Mouse (Mus musculus): ENCODE data around the gene Porcn. TPM values are rescaled to one million over a fixed set of nuclear protein-coding genes. Genes with fewer than 3 reads are reported as not detected.

Gene Porcn
- polyA plus RNA-seq, 1 experiment from 2014 or later, result 1.3 TPM

- Histone ChIP-seq H3K36me3 (ENCODE audit: control insufficient read depth, insufficient read depth) (no peaks in the 10 kb centered on the region), H3K4me2 (ENCODE audit: low read depth, low read length) (no peak overlapping the region), H3K27me3 (ENCODE audit: control insufficient read depth, insufficient read depth, low read depth, low read length) (no peaks in the 10 kb centered on the region), H3K9me3 (replicated peaks; ENCODE audit: control insufficient read depth, low read length) (no peaks in the 10 kb centered on the region), H3K9ac (ENCODE audit: low read depth, low read length) (no peak overlapping the region), H3K4me1 (ENCODE audit: control insufficient read depth, low read depth, low read length) (peaks cover 4% of the 10 kb centered on the region; the same call in 1 of the 2 replicates), H3K4me3 (ENCODE audit: low read depth, low read length) (no peak overlapping the region), H3K27ac (ENCODE audit: low read length) (no peak overlapping the region)
- 56% methylated on average over 2 of the region's 2 CpGs for WGBS (ENCODE audit: insufficient replicate concordance)
- ATAC-seq (ENCODE audit: low read depth), result no peak
Observed at GRCm38 (mm10) chrX:8236704-8237103, 30.4 kb upstream of the Porcn start.

- H3K4me2 ChIP-seq (ENCODE audit: low read depth, low read length), result no peak overlapping the region
- no peak overlapping the region for H3K9ac ChIP-seq (ENCODE audit: low read depth, low read length)
- WGBS (ENCODE audit: insufficient replicate concordance), result 55% methylated on average over 3 of the region's 3 CpGs
- H3K36me3 ChIP-seq (ENCODE audit: control insufficient read depth, insufficient read depth), result no peaks in the 10 kb centered on the region
- H3K9me3 ChIP-seq (replicated peaks; ENCODE audit: control insufficient read depth, low read length), result no peaks in the 10 kb centered on the region
- no peak overlapping the region for H3K27ac ChIP-seq (ENCODE audit: low read length)
- H3K4me3 ChIP-seq (ENCODE audit: low read depth, low read length), result no peak overlapping the region
- no peaks in the 10 kb centered on the region for H3K27me3 ChIP-seq (ENCODE audit: control insufficient read depth, insufficient read depth, low read depth, low read length)
- 0 out of 2 replicates have a peak, but pooled peaks have one; percentile 35 for ATAC-seq (ENCODE audit: low read depth)
- peaks cover 4% of the 10 kb centered on the region; the same call in 1 of the 2 replicates for H3K4me1 ChIP-seq (ENCODE audit: control insufficient read depth, low read depth, low read length)
Observed at GRCm38 (mm10) chrX:8233602-8234001, 27.3 kb upstream of the Porcn start.

- ATAC-seq (ENCODE audit: low read depth), result no peak
- Histone ChIP-seq H3K9ac (ENCODE audit: low read depth, low read length) (no peak overlapping the region), H3K4me1 (ENCODE audit: control insufficient read depth, low read depth, low read length) (peaks cover 4% of the 10 kb centered on the region; the same call in 1 of the 2 replicates), H3K4me3 (ENCODE audit: low read depth, low read length) (no peak overlapping the region), H3K27me3 (ENCODE audit: control insufficient read depth, insufficient read depth, low read depth, low read length) (no peaks in the 10 kb centered on the region), H3K36me3 (ENCODE audit: control insufficient read depth, insufficient read depth) (no peaks in the 10 kb centered on the region), H3K27ac (ENCODE audit: low read length) (no peak overlapping the region), H3K9me3 (replicated peaks; ENCODE audit: control insufficient read depth, low read length) (no peaks in the 10 kb centered on the region), H3K4me2 (ENCODE audit: low read depth, low read length) (no peak overlapping the region)
- 60% methylated on average over 4 of the region's 4 CpGs for WGBS (ENCODE audit: insufficient replicate concordance)
Observed at GRCm38 (mm10) chrX:8230272-8230671, 23.9 kb upstream of the Porcn start.

GRCm38 (mm10) chrX:8223473-8223872 is 17.1 kb upstream of the Porcn start:
- H3K27me3 ChIP-seq (ENCODE audit: control insufficient read depth, insufficient read depth, low read depth, low read length), result no peaks in the 10 kb centered on the region
- H3K4me1 ChIP-seq (ENCODE audit: control insufficient read depth, low read depth, low read length), result no peaks in the 10 kb centered on the region; the same call in 1 of the 2 replicates
- H3K9me3 ChIP-seq (replicated peaks; ENCODE audit: control insufficient read depth, low read length), result no peaks in the 10 kb centered on the region
- no peak overlapping the region for H3K9ac ChIP-seq (ENCODE audit: low read depth, low read length)
- no peak overlapping the region for H3K4me2 ChIP-seq (ENCODE audit: low read depth, low read length)
- H3K4me3 ChIP-seq (ENCODE audit: low read depth, low read length), result no peak overlapping the region
- no peak overlapping the region for H3K27ac ChIP-seq (ENCODE audit: low read length)
- H3K36me3 ChIP-seq (ENCODE audit: control insufficient read depth, insufficient read depth), result no peaks in the 10 kb centered on the region
- ATAC-seq (ENCODE audit: low read depth), result no peak
- 47% methylated on average over 7 of the region's 7 CpGs for WGBS (ENCODE audit: insufficient replicate concordance)

GRCm38 (mm10) chrX:8222678-8223421 is 16.5 kb upstream of the Porcn start:
- no peaks in the 10 kb centered on the region for H3K36me3 ChIP-seq (ENCODE audit: control insufficient read depth, insufficient read depth)
- H3K27ac ChIP-seq (ENCODE audit: low read length), result no peak overlapping the region
- no peak overlapping the region for H3K9ac ChIP-seq (ENCODE audit: low read depth, low read length)
- no peak overlapping the region for H3K4me2 ChIP-seq (ENCODE audit: low read depth, low read length)
- WGBS (ENCODE audit: insufficient replicate concordance), result 46% methylated on average over 7 of the region's 7 CpGs
- ATAC-seq (ENCODE audit: low read depth), result no peak
- no peaks in the 10 kb centered on the region; the same call in 1 of the 2 replicates for H3K4me1 ChIP-seq (ENCODE audit: control insufficient read depth, low read depth, low read length)
- H3K27me3 ChIP-seq (ENCODE audit: control insufficient read depth, insufficient read depth, low read depth, low read length), result no peaks in the 10 kb centered on the region
- H3K9me3 ChIP-seq (replicated peaks; ENCODE audit: control insufficient read depth, low read length), result no peaks in the 10 kb centered on the region
- no peak overlapping the region for H3K4me3 ChIP-seq (ENCODE audit: low read depth, low read length)

- H3K4me2 ChIP-seq (ENCODE audit: low read depth, low read length), result no peak overlapping the region
- no peaks in the 10 kb centered on the region; the same call in 1 of the 2 replicates for H3K4me1 ChIP-seq (ENCODE audit: control insufficient read depth, low read depth, low read length)
- no peak for ATAC-seq (ENCODE audit: low read depth)
- H3K27me3 ChIP-seq (ENCODE audit: control insufficient read depth, insufficient read depth, low read depth, low read length), result no peaks in the 10 kb centered on the region
- no peak overlapping the region for H3K9ac ChIP-seq (ENCODE audit: low read depth, low read length)
- H3K27ac ChIP-seq (ENCODE audit: low read length), result no peak overlapping the region
- no peaks in the 10 kb centered on the region for H3K9me3 ChIP-seq (replicated peaks; ENCODE audit: control insufficient read depth, low read length)
- H3K4me3 ChIP-seq (ENCODE audit: low read depth, low read length), result no peak overlapping the region
- no peaks in the 10 kb centered on the region for H3K36me3 ChIP-seq (ENCODE audit: control insufficient read depth, insufficient read depth)
- 63% methylated on average over 3 of the region's 3 CpGs for WGBS (ENCODE audit: insufficient replicate concordance)
Observed at GRCm38 (mm10) chrX:8222296-8222677, 16.0 kb upstream of the Porcn start.

GRCm38 (mm10) chrX:8219651-8220050 is 13.3 kb upstream of the Porcn start:
- no peak for ATAC-seq (ENCODE audit: low read depth)
- WGBS (ENCODE audit: insufficient replicate concordance), result 40% methylated on average over 8 of the region's 8 CpGs
- Histone ChIP-seq H3K9ac (ENCODE audit: low read depth, low read length) (no peak overlapping the region), H3K4me2 (ENCODE audit: low read depth, low read length) (no peak overlapping the region), H3K4me1 (ENCODE audit: control insufficient read depth, low read depth, low read length) (no peaks in the 10 kb centered on the region; the same call in 1 of the 2 replicates), H3K4me3 (ENCODE audit: low read depth, low read length) (no peak overlapping the region), H3K36me3 (ENCODE audit: control insufficient read depth, insufficient read depth) (no peaks in the 10 kb centered on the region), H3K9me3 (replicated peaks; ENCODE audit: control insufficient read depth, low read length) (no peaks in the 10 kb centered on the region), H3K27ac (ENCODE audit: low read length) (no peak overlapping the region), H3K27me3 (ENCODE audit: control insufficient read depth, insufficient read depth, low read depth, low read length) (no peaks in the 10 kb centered on the region)

- no peaks in the 10 kb centered on the region for H3K27me3 ChIP-seq (ENCODE audit: control insufficient read depth, insufficient read depth, low read depth, low read length)
- no peak overlapping the region for H3K4me2 ChIP-seq (ENCODE audit: low read depth, low read length)
- H3K27ac ChIP-seq (ENCODE audit: low read length), result no peak overlapping the region
- 49% methylated on average over 2 of the region's 2 CpGs for WGBS (ENCODE audit: insufficient replicate concordance)
- no peak for ATAC-seq (ENCODE audit: low read depth)
- no peaks in the 10 kb centered on the region for H3K4me1 ChIP-seq (ENCODE audit: control insufficient read depth, low read depth, low read length)
- no peaks in the 10 kb centered on the region for H3K9me3 ChIP-seq (replicated peaks; ENCODE audit: control insufficient read depth, low read length)
- H3K36me3 ChIP-seq (ENCODE audit: control insufficient read depth, insufficient read depth), result no peaks in the 10 kb centered on the region
- H3K9ac ChIP-seq (ENCODE audit: low read depth, low read length), result no peak overlapping the region
- H3K4me3 ChIP-seq (ENCODE audit: low read depth, low read length), result no peak overlapping the region
Observed at GRCm38 (mm10) chrX:8218114-8218513, 11.8 kb upstream of the Porcn start.

- Histone ChIP-seq H3K4me1 (ENCODE audit: control insufficient read depth, low read depth, low read length) (no peaks in the 10 kb centered on the region), H3K27me3 (ENCODE audit: control insufficient read depth, insufficient read depth, low read depth, low read length) (no peaks in the 10 kb centered on the region), H3K36me3 (ENCODE audit: control insufficient read depth, insufficient read depth) (no peaks in the 10 kb centered on the region), H3K4me3 (ENCODE audit: low read depth, low read length) (no peak overlapping the region), H3K9me3 (replicated peaks; ENCODE audit: control insufficient read depth, low read length) (no peaks in the 10 kb centered on the region), H3K4me2 (ENCODE audit: low read depth, low read length) (no peak overlapping the region), H3K27ac (ENCODE audit: low read length) (no peak overlapping the region), H3K9ac (ENCODE audit: low read depth, low read length) (no peak overlapping the region)
- no peak for ATAC-seq (ENCODE audit: low read depth)
- 40% methylated on average over 6 of the region's 6 CpGs for WGBS (ENCODE audit: insufficient replicate concordance)
Observed at GRCm38 (mm10) chrX:8217383-8217782, 11.1 kb upstream of the Porcn start.

All from liver, embryonic 16.5 days (tissue).